Mouse (Mus musculus) kidney, postnatal 0 days (tissue): ENCODE data around the gene Ccr10. TPM values are rescaled to one million over a fixed set of nuclear protein-coding genes. Genes with fewer than 3 reads are reported as not detected.
A peak's percentile ranks its signal among the peaks of the same experiment; 100 is the strongest.

Source experiments
- ATAC-seq: fragments of 200-750 bp; cut with Nextera tagmentation; replicated peaks from 2 replicates; pipeline ENCODE4 v1.8.0; 2017; ENCODE audit warnings: low read depth, moderate number of reproducible peaks, moderate TSS enrichment, moderate library complexity; ENCODE audit not compliant: low FRiP score
- DNase-seq: peaks from one replicate; pipeline ENCODE4 v3.0.0-alpha.2; 2016; ENCODE audit warnings: low spot score
- H3K27ac ChIP-seq: fragments of 300-500 bp; sonication (generic); 2 replicates; pipeline ENCODE4 v1.5.1; 2014; ENCODE audit warnings: mild to moderate bottlenecking
- H3K27me3 ChIP-seq: fragments of 300-500 bp; sonication (generic); 2 replicates; pipeline ENCODE4 v1.6.1; 2014; ENCODE audit warnings: low read length, mixed read lengths; ENCODE audit not compliant: insufficient read depth
- H3K36me3 ChIP-seq: fragments of 300-500 bp; sonication (generic); 2 replicates; pipeline ENCODE4 v1.6.1; 2014; ENCODE audit warnings: low read length, mixed read lengths; ENCODE audit not compliant: insufficient read depth
- H3K4me1 ChIP-seq: fragments of 300-500 bp; sonication (generic); replicated peaks from 2 replicates; pipeline ENCODE4 v1.6.1; 2014; ENCODE audit warnings: antibody characterized with exemption, low read length, mixed read lengths; ENCODE audit not compliant: insufficient read depth
- H3K4me2 ChIP-seq: fragments of 300-500 bp; sonication (generic); 2 replicates; pipeline ENCODE4 v1.6.1; 2014; ENCODE audit warnings: mild to moderate bottlenecking, low read length, moderate library complexity, mixed read lengths
- H3K4me3 ChIP-seq: fragments of 300-500 bp; sonication (generic); replicated peaks from 2 replicates; pipeline ENCODE4 v1.5.1; 2014; ENCODE audit warnings: low read depth, low read length
- H3K9ac ChIP-seq: fragments of 300-500 bp; sonication (generic); 2 replicates; pipeline ENCODE4 v1.6.1; 2014; ENCODE audit warnings: low read depth, low read length
- H3K9me3 ChIP-seq: fragments of 300-500 bp; sonication (generic); replicated peaks from 2 replicates; pipeline ENCODE4 v1.6.1; 2016; ENCODE audit warnings: low read length, inconsistent platforms, mixed read lengths
- CTCF ChIP-seq: IDR thresholded peaks from 2 replicates; pipeline ENCODE4 v1.5.1; 2016; ENCODE audit warnings: antibody characterized with exemption, low read depth, mild to moderate bottlenecking, moderate library complexity
- WGBS: fragments of 180-500 bp; shearing (Covaris S2); extraction: QIAGEN DNeasy Blood & Tissue Kit; methylation state at CpG from one replicate; pipeline ENCODE4 v1.1.7; 2014; 5-methylcytosine and 5-hydroxymethylcytosine counted together
- polyA plus RNA-seq: library from polyadenylated mRNA; unstranded; fragments of >200 nt; fragmentation: Nextera tagmentation; extraction: Ambion mirVana; gene quantifications from 2 replicates; pipeline ENCODE4 v1.2.1, GENCODE M21; 2015

The Ccr10 gene
- polyA plus RNA-seq, 1 experiment from 2014 or later = 0.45 TPM

- 58% methylated on average over 36 of the region's 36 CpGs for WGBS
- H3K9me3 ChIP-seq = no peaks in the 10 kb centered on the region
- no peak for TF ChIP-seq CTCF
- DNase-seq = no peak
- no peaks in the 10 kb centered on the region for H3K27me3 ChIP-seq
- peaks cover 9% of the 10 kb centered on the region for H3K4me1 ChIP-seq
- no peak overlapping the region for H3K4me2 ChIP-seq
- ATAC-seq = no peak
- no peak overlapping the region for H3K9ac ChIP-seq
- H3K4me3 ChIP-seq = no peak overlapping the region
- no peaks in the 10 kb centered on the region for H3K36me3 ChIP-seq
- no peak overlapping the region for H3K27ac ChIP-seq
Observed at GRCm38 (mm10) chr11:101178061-101179058, 3.1 kb upstream of the Ccr10 start.

DNA sequence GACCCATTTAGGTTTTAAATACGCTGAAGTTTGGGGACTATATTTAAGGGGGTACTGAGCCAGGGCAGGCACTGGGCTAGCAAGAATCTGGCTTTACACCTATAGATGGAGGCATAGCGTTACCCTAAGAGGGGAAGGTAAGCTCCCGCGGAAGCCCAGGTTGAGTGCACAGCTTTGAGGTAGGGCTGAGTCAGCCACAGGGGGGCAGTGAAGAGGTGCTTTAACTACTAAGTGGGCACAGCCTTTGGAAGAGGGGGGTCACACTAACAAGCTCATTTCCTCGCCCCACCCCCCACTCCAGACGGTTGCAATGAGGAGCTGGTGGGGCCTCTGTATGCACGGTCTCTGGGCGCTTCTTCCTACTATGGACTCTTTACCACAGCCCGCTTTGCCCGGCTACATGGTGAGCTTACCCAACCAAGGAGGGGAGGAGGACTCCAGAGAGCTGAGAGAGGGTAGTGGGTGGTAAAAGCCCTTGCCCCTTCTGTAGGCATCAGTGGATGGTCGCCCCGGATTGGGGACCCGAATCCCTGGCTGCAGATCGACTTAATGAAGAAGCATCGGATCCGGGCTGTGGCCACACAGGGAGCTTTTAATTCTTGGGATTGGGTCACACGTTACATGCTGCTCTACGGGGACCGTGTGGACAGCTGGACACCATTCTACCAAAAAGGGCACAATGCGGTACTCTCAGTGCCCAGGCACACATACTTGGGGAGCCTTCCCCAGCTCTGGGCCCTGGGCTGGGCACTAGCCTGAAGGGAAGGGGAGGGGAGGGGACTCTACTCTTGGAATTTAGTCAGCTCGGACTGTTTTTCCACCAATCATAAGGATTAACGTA lies 1.9 kb upstream of the Ccr10 start:
- 40% methylated on average over 22 of the region's 22 CpGs for WGBS
- no peaks in the 10 kb centered on the region for H3K36me3 ChIP-seq
- DNase-seq = peak; percentile 71
- peak; percentile 70 for TF ChIP-seq CTCF
- H3K27ac ChIP-seq = no peak overlapping the region
- H3K4me1 ChIP-seq = peaks cover 19% of the 10 kb centered on the region
- no peak overlapping the region for H3K9ac ChIP-seq
- H3K4me2 ChIP-seq = peak overlapping the region; percentile 65
- H3K4me3 ChIP-seq = peak overlapping the region; percentile 18; the same call in 1 of the 2 replicates
- H3K27me3 ChIP-seq = no peaks in the 10 kb centered on the region
- ATAC-seq = no peak
- no peaks in the 10 kb centered on the region for H3K9me3 ChIP-seq

GRCm38 (mm10) chr11:101176117-101176691 lies 961 bp upstream of the Ccr10 start:
- Histone ChIP-seq H3K4me2 (peak overlapping the region; percentile 65), H3K4me3 (peak overlapping the region; percentile 18), H3K9me3 (no peaks in the 10 kb centered on the region), H3K4me1 (peaks cover 20% of the 10 kb centered on the region), H3K27me3 (no peaks in the 10 kb centered on the region), H3K9ac (no peak overlapping the region), H3K36me3 (no peaks in the 10 kb centered on the region), H3K27ac (no peak overlapping the region)
- WGBS = under 1% methylated on average over 25 of the region's 25 CpGs
- ATAC-seq (no peak), DNase-seq (peak; percentile 76)
- TF ChIP-seq CTCF = peak; percentile 55

DNA sequence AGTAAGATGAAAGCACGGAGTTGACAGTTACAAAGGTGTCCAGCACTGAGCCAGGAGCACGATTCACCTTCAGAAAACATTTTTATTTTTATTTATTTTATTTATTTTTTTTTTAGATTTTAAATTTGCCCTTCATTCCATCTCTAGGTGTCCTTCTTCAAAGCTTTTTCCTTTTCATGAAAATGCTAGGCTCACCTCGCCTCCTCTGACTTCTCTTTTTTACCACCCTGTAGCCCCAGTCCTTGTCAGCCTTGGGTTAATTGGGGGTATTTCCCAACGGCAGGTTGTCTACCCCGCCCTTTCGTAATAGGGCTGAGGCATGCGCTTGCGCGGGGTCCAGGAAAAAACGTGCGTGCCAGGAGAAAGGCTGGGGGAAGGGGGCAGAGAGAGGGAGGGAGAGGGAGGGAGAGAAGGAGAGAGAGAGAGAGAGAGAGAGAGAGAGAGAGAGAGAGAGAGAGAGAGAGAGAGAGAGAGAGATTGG lies 433 bp upstream of the Ccr10 start:
- ATAC-seq (no peak), DNase-seq (no peak)
- 8% methylated on average over 11 of the region's 11 CpGs for WGBS
- Histone ChIP-seq H3K27me3 (no peaks in the 10 kb centered on the region), H3K9me3 (no peaks in the 10 kb centered on the region), H3K27ac (no peak overlapping the region), H3K4me1 (peaks cover 20% of the 10 kb centered on the region), H3K9ac (no peak overlapping the region), H3K4me3 (peak overlapping the region; percentile 18; the same call in 1 of the 2 replicates), H3K36me3 (no peaks in the 10 kb centered on the region), H3K4me2 (peak overlapping the region; percentile 65)
- TF ChIP-seq CTCF = no peak

DNA sequence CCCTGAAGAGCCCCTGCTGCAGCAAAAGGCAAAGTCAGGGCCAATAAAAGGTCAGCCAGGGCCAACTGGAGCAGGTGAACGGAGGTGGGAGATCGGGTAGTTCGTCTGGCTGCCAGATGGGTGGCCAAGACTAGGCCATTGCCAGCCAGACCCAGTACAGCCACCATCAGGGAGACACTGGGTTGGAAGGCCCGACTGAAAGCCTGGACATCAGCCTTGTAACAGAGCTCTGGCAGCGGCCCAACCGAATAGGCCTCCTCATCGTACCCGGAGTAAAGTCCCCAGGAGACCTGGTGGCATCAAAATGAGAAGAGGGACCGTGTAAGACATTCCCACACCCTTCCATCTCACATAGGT lies 876 bp downstream of the Ccr10 start:
- no peaks in the 10 kb centered on the region for H3K27me3 ChIP-seq
- H3K4me3 ChIP-seq = peak overlapping the region; percentile 30
- WGBS = 30% methylated on average over 9 of the region's 9 CpGs
- H3K4me1 ChIP-seq = peaks cover 30% of the 10 kb centered on the region
- no peak for TF ChIP-seq CTCF
- peak overlapping the region; percentile 65 for H3K4me2 ChIP-seq
- peak overlapping the region; percentile 67; the same call in 1 of the 2 replicates for H3K27ac ChIP-seq
- peak overlapping the region; percentile 38 for H3K9ac ChIP-seq
- no peak for DNase-seq
- H3K9me3 ChIP-seq = no peaks in the 10 kb centered on the region
- no peak for ATAC-seq
- H3K36me3 ChIP-seq = no peaks in the 10 kb centered on the region
